Mouse (Mus musculus) cerebellum, adult 18-20 months (tissue): Measurements from ENCODE around the gene Tfeb.

Experiments
- DNase-seq, 2 experiments: peaks; one replicate each; pipeline ENCODE4 v3.0.0; 2021

Gene Tfeb

DNA sequence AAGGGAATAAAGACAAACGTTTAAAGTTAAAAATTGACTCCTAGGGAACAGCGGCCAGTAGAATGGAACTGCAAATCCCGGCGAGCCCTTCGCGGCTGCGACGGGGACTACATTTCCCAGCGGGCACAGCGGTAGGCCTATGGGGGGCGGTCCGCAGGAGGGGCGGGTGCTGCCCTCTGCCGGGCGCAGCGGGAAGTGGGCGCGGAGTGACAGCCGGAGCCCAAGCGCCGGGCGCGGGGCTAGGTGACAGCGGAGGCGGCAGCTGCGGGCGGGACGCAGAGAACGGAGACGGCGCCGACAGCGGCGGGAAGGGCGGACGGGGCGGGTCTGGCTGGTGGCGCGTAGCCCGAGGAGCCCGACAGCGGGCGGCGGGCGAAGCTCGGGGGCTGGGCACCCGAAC, at the start of gene Tfeb:
Gene Tfeb, plus strand, starts transcription at position 175 of the 400 bp plus-strand sequence.
- DNase-seq, result peak; percentile 97 to 99

DNA sequence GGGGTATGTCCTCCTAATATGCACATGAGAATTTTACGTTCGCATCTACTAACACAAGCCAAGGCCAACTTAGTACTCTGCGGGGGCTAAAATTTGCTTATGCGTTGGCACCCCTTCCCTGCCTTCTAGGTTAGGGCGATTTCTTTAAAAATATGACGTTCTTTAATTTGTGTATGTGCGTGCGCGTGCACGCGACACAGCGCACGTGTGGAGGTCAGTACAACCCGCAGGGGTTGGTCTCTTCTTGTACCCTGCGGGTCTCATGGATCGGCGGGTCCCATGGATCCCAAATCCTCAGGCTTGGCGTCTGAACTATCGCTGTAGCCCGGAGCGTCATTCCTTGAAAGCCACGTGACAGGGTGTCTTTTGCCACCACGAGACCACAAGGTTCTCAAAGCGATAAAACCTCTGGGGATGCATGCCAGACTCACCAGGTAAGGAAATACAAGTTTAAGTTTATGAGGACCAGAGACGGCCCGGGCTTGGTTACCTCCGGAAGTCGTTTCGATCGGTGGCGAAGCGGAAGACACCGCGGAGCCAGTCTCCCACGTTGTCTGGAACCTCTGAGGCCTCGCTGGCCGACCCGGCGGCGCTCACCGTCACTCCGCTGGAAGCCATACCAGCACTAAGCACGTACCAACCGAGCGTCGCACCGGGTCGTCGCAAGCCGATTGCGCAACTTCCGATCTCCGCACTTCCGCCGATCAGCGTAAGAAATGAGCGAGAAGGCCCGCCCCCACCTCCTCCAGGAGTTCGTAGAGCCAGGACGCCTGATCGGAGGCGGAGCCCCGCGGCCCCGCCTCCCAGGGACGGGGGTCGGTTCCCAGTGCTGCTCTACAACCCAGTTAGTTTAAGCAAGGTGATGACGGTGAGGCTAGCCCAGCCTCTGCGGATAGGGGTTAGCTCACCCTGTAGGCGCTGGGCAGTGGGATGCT, 49.2 kb upstream of the Tfeb start:
- peak; percentile 96 for DNase-seq

DNA sequence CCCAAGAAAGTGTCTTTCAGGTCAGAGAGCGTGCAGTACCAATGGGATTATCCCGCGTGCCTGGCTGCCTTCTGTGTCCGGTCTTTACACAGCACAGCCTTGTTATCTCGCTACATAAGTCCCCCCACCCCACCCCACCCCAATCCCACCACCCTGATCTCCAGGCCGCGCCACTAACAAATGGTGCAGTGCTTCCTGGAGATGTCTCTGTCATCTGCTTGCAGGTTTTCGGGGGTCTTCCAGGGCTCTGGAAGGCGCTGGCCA, 48.6 kb upstream of the Tfeb start, which contains the start of gene Tomm6:
Gene Tomm6, minus strand, starts transcription at position 43 of the 264 bp plus-strand sequence.
- no peak for DNase-seq

DNA sequence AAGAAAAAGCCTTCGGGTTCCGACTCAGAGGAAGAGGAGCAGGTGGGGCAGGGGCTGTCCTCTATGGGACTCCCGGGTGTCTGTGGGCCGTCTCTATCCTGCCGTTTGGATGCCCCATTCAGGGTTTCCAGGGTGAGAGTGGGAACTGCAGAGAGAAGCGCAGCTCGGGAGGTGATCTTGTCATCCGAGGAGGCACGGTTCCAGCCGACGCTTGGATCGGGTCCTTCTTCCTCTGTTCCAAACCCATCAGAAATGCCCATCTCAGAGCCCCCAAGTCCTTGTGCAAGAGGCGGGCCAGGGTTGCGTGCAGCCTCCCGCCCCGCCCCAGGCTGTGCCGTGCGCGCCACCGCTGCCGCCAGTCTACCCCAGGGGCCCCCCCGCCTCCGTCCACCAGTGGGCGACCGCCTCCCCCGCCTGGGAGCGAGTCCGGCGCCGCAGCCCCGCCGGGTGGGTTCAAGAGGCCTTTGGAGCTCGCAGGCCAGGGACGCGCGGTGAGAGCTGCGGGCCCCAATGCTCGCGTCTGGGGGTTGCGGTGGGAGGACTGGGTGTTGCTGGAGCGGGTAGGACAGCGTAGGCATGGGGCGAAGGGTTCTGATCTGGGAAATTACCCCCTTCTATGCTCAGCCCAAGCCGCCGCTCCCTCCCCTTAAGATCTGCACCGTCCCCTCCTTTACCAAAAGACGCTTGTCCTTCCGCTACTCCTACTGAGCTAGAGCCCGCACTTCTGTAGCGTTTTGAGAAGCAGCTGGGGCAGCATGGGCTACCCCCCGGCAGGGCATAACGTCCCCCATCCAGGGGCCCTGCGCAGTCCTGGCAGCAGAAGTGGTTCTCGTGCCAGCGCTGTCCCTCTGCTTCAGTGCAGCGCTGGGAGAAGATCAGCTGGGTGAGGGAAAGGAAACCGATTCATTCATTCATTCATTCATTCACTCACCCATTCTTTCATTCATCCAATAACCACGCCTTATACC, 47.9 kb upstream of the Tfeb start, which contains the start of gene Frs3:
Gene Frs3, plus strand, starts transcription at position 423 of the 968 bp plus-strand sequence.
- peak; percentile 82 to 83 for DNase-seq

DNA sequence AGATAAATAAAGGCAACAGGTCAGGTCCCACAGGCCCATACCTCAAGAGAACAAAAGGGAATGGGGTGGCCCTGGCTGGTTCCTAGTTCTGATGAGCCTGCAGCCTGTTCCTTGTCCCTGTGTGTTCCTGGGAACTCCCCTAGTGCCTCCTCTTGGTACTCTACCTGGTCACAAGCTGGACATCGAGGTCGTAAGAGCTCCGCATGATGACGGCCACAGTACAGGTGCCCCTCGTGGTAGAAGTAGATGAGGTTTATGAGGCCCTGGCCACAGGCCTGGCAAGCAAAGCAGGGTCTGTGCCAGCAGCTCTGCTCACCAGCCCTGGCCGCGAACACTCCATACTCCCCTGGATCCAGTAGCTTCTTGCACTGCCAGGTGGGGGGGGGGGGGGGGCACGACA, 46.9 kb upstream of the Tfeb start:
- DNase-seq, result no peak

DNA sequence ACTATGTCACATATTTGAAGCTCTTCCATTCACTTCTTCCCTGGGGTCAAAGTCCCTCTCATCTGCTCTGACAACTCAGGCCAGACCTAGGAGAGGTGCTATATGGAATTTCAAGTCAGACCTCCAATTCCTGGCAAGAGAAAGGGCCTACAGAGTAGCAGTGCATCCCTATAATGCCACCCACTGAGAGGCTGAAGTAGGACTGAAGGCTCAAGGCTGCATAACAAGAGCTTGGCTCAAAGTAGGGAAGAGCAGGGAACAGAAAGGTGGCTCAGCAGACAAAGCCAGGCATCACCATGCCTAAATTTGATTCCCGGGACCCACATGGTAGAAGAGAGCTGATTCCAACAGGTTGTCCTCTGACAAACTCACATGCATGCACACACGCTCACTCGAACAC, 45.2 kb upstream of the Tfeb start:
- DNase-seq, result no peak

GRCm38 (mm10) chr17:47693671-47694441, 43.0 kb upstream of the Tfeb start:
- DNase-seq, result no peak

GRCm38 (mm10) chr17:47694442-47694502, 42.6 kb upstream of the Tfeb start, which contains the start of gene Gm21981:
Gene Gm21981 (minus strand): TSS chr17:47694455.
- no peak for DNase-seq

DNA sequence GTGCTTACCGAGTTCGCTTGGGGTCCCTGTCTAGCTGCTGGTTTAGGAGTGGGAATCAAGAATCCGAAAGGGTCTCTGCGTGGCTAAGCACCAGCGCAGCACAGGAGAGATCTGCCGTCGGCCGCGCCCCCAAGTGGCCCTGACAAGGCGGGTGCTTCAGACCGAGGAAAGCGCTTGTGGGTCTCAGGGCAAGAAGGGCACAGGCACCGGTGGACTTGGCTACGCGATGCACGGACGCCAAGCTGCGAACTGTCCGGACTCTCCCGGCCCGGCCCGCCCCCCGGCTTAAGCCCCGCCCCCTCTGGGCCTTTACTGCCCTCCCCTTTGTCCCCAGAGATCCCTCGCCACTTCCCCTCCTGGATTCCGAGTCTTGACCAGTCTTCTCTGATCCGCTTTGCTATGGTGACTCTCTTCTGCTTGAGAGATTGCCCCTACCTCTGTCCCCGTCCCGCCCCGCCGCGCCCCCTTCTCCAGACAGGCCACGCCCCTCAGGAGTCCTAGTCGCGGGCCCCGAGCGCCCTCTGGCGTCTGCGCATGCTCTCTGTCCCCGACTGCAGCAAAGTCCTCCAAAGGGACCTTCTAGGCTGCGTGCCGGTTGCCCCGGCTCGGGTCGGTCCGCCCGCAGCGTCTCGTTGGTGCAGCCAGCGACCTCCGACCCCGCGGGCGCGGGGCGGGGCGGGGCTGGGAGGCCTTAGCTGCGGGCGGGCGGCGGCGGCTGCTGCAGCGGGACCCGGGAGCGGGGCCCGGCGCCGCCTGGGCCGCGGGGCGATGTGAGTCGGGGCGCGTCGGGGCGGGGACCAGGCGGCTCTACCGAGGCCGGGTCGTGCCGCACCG, 42.1 kb upstream of the Tfeb start, which contains the start of gene Prickle4:
Gene Prickle4, minus strand, starts transcription at position 234 of the 834 bp plus-strand sequence.
- DNase-seq, result peak; percentile 98 to 99

DNA sequence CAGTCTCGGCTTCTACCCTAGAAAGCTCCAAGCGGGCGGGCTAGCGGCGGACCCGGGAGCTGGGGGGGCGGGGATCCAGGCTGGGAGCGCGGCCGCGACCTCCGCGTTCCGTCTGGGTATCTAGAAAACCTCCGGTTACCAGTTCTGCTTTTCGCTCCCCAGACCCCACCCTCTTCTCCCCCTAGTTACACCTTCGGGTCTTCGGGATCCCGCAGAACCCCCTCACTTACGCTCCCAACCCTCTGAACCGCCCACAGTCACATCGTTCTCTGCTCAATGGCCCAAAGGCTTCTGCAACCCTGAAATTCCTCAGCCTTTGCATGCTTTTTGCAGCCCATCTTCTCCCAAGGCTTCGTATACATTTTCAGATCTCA, 41.5 kb upstream of the Tfeb start:
- DNase-seq, result no peak

- DNase-seq, result no peak
Measured at GRCm38 (mm10) chr17:47698156-47698555, 38.7 kb upstream of the Tfeb start.

- no peak for DNase-seq
Measured at GRCm38 (mm10) chr17:47699055-47699454, 37.8 kb upstream of the Tfeb start.

DNA sequence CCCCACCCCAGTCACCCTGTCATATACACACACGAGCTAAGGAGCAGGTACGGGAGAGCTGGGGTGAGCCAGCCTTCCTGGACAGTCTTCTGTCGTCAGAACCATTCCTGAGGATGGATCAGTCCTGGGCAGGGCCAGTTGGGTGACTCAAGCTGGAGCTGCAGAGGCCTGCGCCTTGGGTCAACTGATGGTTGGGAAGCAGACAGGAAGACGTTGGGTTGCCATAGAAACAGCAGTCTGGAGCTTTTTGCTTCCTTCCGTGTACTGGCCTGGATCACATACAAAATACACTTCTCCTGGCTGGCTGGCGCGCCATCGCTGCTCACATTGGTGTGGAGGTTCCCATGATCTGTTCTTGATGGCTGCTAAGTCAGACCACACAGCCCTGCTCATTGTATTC, 35.0 kb upstream of the Tfeb start:
- DNase-seq, result no peak

GRCm38 (mm10) chr17:47702548-47703345, 34.1 kb upstream of the Tfeb start:
- DNase-seq, result no peak

DNA sequence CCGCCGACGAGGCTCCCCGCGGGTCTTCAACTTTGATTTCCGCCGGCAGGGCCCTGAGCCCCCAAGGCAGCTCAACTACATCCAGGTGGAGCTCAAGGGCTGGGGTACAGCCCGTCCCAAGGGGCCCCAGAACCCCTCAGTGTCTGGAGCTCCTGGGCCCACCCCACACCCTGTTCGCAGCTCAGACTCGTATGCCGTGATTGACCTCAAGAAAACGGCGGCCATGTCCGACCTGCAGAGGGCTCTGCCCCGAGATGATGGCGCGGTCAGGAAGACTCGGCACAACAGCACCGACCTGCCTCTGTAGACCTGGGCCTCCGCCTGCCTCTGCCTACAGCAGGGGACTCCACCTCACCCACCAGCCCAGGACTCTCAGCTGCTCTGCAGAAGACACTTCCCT, 33.3 kb upstream of the Tfeb start:
- DNase-seq, result no peak

GRCm38 (mm10) chr17:47704692-47705091, 32.1 kb upstream of the Tfeb start:
- no peak for DNase-seq

DNA sequence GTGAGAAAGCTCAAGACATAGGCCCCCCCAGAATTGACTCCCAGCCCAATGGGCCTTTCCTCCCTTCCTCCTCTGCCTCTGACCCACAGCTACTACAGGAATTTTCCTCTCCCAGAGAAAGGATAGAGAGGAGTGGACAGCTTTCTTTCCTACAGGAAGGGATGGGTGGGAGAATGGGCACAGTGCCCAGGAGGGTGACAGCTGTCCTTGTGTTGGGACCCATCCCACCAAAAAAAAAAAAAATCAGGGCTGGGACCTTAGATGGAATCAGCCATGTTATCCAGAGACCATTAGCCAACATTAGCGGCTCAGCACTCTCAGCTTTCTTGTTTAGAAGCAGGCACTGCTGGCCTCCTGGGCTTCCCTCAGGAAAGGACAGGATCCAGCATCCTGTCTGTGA, 30.6 kb upstream of the Tfeb start:
- no peak for DNase-seq

DNA sequence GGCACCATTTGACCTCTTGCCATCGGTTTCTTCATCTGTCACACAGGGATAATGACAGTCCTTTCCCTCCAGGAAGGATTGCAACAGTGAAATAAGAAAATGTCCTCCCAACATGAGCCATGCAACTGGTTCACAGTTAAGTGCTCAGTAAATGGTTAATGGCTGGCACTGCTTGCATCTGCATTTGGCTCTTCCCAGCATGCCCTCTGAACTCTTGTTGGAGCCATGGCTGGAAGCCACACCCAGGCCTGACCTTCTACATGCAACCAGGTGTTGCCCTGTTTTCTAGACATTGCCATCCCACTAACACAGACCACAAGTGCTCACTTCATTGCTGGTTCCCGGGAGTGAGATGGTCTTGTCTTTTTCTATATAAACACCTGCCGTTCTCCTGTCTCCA, 28.9 kb upstream of the Tfeb start:
- DNase-seq, result no peak

GRCm38 (mm10) chr17:47708972-47709371, 27.9 kb upstream of the Tfeb start:
- DNase-seq, result no peak

GRCm38 (mm10) chr17:47710036-47710435, 26.8 kb upstream of the Tfeb start:
- DNase-seq, result no peak

DNA sequence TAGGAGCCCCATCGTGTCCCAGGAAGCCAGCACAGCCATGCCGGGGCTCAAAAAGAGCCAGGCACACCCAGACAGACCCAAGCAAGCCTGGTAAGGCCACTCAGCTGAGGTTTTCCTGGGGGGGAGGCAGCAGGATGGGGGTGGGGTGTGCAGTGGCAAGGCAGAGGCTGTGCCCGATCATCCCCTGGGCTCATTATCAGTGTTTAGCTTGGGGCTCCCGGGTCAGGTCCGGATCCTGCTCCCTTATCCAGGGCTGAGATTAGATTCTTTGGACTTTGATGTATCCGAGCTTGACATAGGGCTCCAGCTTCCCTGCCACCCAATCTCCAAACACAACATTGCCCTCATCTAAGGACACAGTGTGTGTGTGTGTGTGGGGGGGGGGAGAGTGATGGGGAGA, 24.9 kb upstream of the Tfeb start:
- no peak for DNase-seq
